Mouse (Mus musculus) liver, adult 2 months (tissue): Measurements from ENCODE around the gene Slc35f6.

Source experiments
- CTCF ChIP-seq: fragments of 200-500 bp; IDR thresholded peaks from 2 replicates; pipeline ENCODE4 v1.5.1; 2011; ENCODE audit warnings: low read depth, low read length, control low read depth
- POLR2A ChIP-seq: fragments of 200-500 bp; IDR thresholded peaks from 2 replicates; pipeline ENCODE4 v1.6.1; 2011; ENCODE audit warnings: low read length, control low read depth; ENCODE audit not compliant: insufficient read depth; ENCODE audit errors: extremely low read depth

DNA sequence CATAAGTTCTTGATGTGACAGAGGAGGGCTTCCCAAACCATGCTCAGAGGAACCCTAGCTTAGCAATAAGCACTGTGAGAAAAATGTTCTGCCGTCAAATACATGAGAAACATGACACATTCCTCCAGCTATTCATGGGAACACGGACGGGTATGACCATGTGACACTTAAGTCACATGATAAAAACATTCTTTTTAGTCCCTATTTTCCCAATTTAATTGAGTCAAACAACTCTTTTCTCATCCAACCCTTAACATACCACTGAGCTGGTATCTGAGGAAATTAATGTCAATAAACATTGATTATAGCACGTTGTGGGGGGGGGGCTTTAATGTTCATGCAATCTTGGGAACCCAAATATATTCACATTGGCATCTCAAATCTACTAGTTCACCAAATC is 31.9 kb upstream of the Slc35f6 start:
- no peak for TF ChIP-seq CTCF
- no peak for TF ChIP-seq POLR2A
